Mouse (Mus musculus) C2C12 (cell line): Measurements from ENCODE around the gene Med15.

ENCODE experiments used
- CEBPB ChIP-seq: IDR thresholded peaks from one replicate; pipeline ENCODE4 v1.6.1; 2011; ENCODE audit warnings: low read depth, mild to moderate bottlenecking, control low read depth, moderate library complexity
- CTCF ChIP-seq: IDR thresholded peaks from one replicate; pipeline ENCODE4 v1.5.1; 2011; ENCODE audit not compliant: control insufficient read depth, insufficient read depth, insufficient read length
- FOSL1 ChIP-seq: IDR thresholded peaks from one replicate; pipeline ENCODE4 v1.8.0; 2011; ENCODE audit warnings: mild to moderate bottlenecking, low read length; ENCODE audit not compliant: poor library complexity, insufficient read depth, severe bottlenecking
- MAX ChIP-seq: IDR thresholded peaks from one replicate; pipeline ENCODE4 v1.6.1; 2011; ENCODE audit warnings: mild to moderate bottlenecking, control low read depth
- MYOG ChIP-seq: IDR thresholded peaks from one replicate; pipeline ENCODE4 v1.6.1; 2011; ENCODE audit not compliant: control insufficient read depth, insufficient read length; ENCODE audit errors: extremely low read depth
- USF1 ChIP-seq: IDR thresholded peaks from one replicate; pipeline ENCODE4 v1.6.1; 2011; ENCODE audit warnings: low read depth, mild to moderate bottlenecking, control low read depth, moderate library complexity

GRCm38 (mm10) chr16:17642311-17642710 is 90.4 kb downstream of the Med15 start:
- TF ChIP-seq CTCF (no peak), FOSL1 (no peak), MYOG (no peak), MAX (no peak), USF1 (no peak), CEBPB (no peak)
